Mouse (Mus musculus) testis, adult 2 months (tissue): ENCODE measurements at regions not wholly inside any gene's neighbourhood (a gene's known extent, or its start where the extent isn't known, plus 50 kb on each side); places are given as distances from the start of the nearest gene placed in this dataset.
"Not testable (repeated sequence)": the region's sequence is repeated elsewhere in the genome, so short reads cannot be mapped to it uniquely, and the experiment has no call there.

Experiments
- H3K27ac ChIP-seq: fragments of 200-500 bp; 2 replicates; pipeline ENCODE4 v1.5.1; 2012; ENCODE audit warnings: low read depth, low read length; ENCODE audit not compliant: control insufficient read depth, insufficient read depth
- H3K27me3 ChIP-seq: fragments of 200-500 bp; 2 replicates; pipeline ENCODE4 v1.6.1; 2012; ENCODE audit warnings: mild to moderate bottlenecking, low read length, moderate library complexity; ENCODE audit not compliant: control insufficient read depth, insufficient read depth
- H3K36me3 ChIP-seq: fragments of 200-500 bp; 2 replicates; pipeline ENCODE4 v1.6.1; 2012; ENCODE audit warnings: mild to moderate bottlenecking, low read length; ENCODE audit not compliant: control insufficient read depth, insufficient read depth
- H3K4me1 ChIP-seq: fragments of 200-500 bp; 2 replicates; pipeline ENCODE4 v1.6.1; 2012; ENCODE audit warnings: low read length; ENCODE audit not compliant: control insufficient read depth, insufficient read depth
- H3K4me3 ChIP-seq: fragments of 200-500 bp; 2 replicates; pipeline ENCODE4 v1.5.1; 2012; ENCODE audit warnings: low read depth, mild to moderate bottlenecking, low read length, moderate library complexity, mixed read lengths; ENCODE audit not compliant: control insufficient read depth
- CTCF ChIP-seq: fragments of 200-500 bp; IDR thresholded peaks from 2 replicates; pipeline ENCODE4 v1.5.1; 2012; ENCODE audit warnings: low read depth, mild to moderate bottlenecking, inconsistent platforms, low read length, moderate library complexity; ENCODE audit not compliant: control insufficient read depth, insufficient read depth, insufficient replicate concordance
- POLR2A ChIP-seq: fragments of 200-500 bp; IDR thresholded peaks from 2 replicates; pipeline ENCODE4 v1.6.1; 2012; ENCODE audit warnings: low read depth, mild to moderate bottlenecking, inconsistent platforms, low read length, moderate library complexity; ENCODE audit not compliant: control insufficient read depth

DNA sequence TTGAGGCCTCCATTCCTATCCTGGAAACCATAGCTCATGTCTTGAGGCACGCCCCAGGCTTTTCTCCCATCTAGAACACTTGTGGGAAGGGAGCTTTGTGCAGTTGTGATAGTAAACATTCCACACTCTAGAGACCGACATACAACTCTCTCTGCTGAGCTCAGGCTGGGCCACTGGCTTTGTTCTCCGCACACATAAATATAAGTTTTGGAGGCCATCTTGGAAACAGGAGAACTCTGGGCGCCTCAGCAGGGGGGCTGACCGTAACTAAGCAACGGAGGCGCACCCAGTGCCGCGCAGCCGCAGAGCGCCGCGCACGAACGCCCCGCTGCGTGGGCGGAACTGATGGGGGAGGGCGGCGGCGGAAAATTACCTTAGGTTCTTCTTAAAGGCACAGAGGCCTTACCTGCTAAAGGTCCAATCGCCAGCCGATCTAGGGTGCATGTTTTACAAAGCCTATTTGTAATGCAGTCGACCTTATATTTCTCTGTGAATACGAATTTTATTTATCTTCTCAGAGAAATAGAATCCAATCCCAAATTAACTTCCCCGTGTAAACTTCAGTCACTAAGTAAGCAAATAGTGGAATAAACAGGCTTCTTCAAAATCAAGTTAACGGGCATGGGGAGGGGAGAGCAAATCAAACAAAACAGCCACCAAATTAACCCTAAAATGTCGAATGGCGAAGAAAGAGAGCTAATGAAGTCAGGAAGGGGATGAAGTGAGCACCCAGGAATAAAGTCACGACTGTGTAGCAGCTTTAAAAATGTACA is 65.2 kb upstream of the Chd2 start:
- Histone ChIP-seq H3K4me3 (peak overlapping the region; percentile 91), H3K4me1 (peaks cover 9% of the 10 kb centered on the region), H3K36me3 (no peaks in the 10 kb centered on the region), H3K27ac (peak overlapping the region; percentile 95), H3K27me3 (no peaks in the 10 kb centered on the region)
- TF ChIP-seq POLR2A (peak; percentile 51; the same call in 1 of the 2 replicates), CTCF (no peak)

DNA sequence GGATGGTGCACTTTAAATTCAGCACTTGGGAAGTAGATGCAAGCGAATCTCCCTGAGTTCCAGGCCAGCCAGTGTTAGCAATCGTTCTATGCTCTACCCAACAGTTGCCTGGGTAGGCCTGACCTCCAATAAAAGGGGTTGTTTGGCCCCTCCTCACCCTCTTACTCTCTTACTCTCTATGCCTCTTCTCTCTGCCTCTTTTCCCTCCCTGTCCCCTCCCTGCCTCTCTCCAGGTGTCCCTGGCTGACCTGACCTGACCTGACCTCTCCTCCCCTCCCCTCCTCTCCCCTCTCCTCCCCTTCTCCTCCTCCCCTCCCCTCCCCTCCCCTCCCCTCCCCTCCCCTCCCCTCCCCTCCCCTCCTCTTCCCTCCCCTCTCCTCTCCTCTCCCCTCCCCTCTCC is 63.0 kb upstream of the Chd2 start:
- Histone ChIP-seq H3K36me3 (no peaks in the 10 kb centered on the region), H3K4me3 (no peak overlapping the region), H3K4me1 (peaks cover 9% of the 10 kb centered on the region), H3K27me3 (no peaks in the 10 kb centered on the region), H3K27ac (no peak overlapping the region)
- TF ChIP-seq CTCF (no peak), POLR2A (no peak)

DNA sequence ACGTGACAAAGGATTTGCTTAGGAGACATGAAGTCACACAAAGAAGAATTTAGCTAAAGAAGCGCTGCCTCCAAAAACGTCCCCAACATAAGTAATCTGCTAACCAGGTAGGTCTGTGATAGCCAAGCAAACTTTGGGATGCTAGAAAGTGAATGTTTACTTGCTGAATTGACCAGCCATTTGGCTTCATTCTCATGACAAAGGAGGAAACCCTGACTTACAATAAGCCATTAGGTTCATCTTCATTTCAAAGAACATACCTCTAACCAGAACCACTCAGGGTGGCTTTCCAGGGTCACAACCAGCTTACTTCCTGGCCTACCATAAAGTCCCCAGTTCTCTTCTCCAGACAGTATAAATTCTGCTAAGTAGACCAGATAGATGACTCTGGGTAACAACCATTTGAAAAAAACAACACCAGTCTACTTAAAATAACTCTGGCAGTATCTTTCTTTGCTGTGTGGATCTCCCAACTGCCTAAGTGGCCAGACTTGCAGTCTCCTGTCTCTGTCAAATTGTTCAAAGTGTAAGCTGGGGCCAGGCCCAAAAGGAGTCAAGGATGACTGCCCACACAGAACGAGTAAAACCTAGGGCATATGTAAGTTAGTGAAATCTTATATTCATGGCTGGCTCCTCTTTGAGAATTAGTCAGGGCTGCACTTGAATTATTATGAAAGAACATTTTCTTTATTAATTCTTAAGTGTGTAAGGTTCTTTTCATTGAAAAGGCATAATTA is 61.4 kb upstream of the Chd2 start:
- TF ChIP-seq POLR2A (no peak), CTCF (no peak)
- no peak overlapping the region for H3K4me3 ChIP-seq
- H3K36me3 ChIP-seq = no peaks in the 10 kb centered on the region
- peaks cover 8% of the 10 kb centered on the region for H3K4me1 ChIP-seq
- H3K27ac ChIP-seq = no peak overlapping the region
- H3K27me3 ChIP-seq = no peaks in the 10 kb centered on the region

DNA sequence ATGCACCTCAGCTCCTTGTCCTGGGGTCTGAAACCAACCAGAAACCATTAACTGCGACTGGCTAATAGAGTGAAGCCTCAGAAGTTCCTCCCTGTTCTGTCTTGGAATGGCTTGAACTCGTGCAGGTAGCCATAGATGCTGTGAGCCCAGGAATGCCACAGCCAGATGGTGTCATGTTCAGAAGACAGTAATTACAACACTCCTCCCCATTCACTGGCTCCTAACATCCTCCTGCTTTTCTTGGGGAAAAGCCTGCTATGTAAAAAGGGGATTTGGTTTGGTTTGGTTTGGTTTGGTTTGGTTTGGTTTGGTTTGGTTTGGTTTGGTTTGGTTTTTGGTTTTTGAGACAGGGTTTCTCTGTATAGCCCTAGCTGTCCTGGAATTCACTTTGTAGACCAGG is 59.7 kb upstream of the Chd2 start:
- TF ChIP-seq CTCF = no peak
- TF ChIP-seq POLR2A = no peak
- no peaks in the 10 kb centered on the region for H3K36me3 ChIP-seq

DNA sequence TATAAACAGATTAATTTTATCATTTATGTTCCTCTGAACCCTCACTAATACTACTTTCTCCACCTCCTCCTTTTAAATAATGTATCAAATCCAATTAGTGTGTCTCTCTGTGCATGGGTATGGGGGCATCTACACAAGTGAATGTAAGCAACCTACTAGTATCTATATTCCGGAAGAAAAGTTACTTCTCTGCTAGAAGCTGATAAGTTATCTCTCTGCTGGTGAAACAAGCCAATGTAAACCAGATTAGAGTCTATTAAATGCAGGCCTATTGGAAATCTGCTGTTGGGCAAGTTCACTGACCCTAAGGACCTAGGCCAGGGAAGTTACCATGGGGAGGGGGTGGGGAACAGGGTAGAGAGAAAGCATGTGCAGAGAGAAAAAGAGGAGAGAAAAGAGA is 59.1 kb upstream of the Chd2 start:
- no peak for TF ChIP-seq POLR2A
- no peak for TF ChIP-seq CTCF

More for the DNA sequence above, 59.7 kb upstream of the Chd2 start:
- Histone ChIP-seq H3K27ac (no peak overlapping the region), H3K4me3 (no peak overlapping the region), H3K4me1 (peaks cover 2% of the 10 kb centered on the region; the same call in 1 of the 2 replicates), H3K27me3 (no peaks in the 10 kb centered on the region)

DNA sequence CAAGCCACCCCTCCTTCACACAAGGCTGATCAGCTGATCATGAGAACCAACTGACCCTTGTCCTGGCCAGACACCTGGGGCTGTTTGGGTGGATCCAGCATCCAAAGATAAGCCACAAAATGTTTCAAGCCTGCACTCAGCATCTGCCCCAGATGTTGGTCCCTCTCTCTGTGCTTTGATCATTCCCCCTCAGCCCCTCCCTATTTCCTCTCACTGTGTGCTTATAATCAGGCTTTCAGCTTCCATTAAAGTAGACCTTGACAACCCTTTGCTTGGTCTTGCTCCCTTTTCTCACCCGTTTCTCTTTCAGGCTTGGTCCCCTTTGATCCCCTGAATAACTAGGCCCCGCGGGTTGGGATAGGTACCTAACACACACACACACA is 58.4 kb upstream of the Chd2 start:
- H3K4me1 ChIP-seq, H3K27ac ChIP-seq, H3K4me3 ChIP-seq, H3K36me3 ChIP-seq, H3K27me3 ChIP-seq: not testable (repeated sequence)

More for the DNA sequence above, 59.1 kb upstream of the Chd2 start:
- Histone ChIP-seq H3K27me3 (no peaks in the 10 kb centered on the region), H3K36me3 (no peaks in the 10 kb centered on the region), H3K4me1 (no peaks in the 10 kb centered on the region), H3K27ac (no peak overlapping the region), H3K4me3 (no peak overlapping the region)

DNA sequence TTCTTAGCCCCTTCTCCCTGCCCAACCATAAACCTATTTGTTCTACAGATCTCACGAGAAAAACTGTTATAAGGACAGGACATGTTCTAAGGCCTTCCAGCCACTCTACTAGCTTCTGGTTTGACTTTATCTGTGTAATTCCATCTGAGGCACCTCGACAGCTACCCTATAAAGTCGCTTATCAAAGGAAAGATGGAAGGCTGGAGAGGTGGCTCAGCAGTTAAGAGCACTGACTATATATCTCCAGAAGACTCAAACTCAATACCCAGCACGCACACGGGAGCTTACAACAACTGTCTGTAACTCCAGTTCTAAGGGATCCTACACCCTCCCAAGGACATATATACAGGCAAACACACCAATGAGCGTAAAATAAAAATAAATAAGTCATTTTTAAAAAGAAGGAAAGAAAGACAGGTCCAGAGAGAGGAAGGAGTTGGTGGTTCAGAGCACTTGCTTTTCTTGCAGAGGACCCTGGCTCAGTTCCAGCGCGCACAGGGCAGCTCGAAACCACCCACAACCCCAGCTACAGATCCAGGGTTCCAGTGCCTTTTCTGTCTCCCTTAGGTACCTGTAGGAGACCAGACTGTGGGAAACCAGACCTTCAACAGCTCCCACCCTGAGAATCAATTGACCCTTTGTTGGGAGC is 57.8 kb upstream of the Chd2 start:
- Histone ChIP-seq H3K27ac (no peak overlapping the region), H3K36me3 (no peaks in the 10 kb centered on the region), H3K4me3 (no peak overlapping the region), H3K4me1 (no peaks in the 10 kb centered on the region), H3K27me3 (no peaks in the 10 kb centered on the region)
- no peak for TF ChIP-seq POLR2A
- TF ChIP-seq CTCF = no peak
